Mouse (Mus musculus) midbrain, embryonic 16.5 days (tissue): Measurements from ENCODE around the gene Olfr1256. TPM values are rescaled to one million over a fixed set of nuclear protein-coding genes. Genes with fewer than 3 reads are reported as not detected.

Experiments used
- polyA plus RNA-seq: library from polyadenylated mRNA; unstranded; fragments of >200 nt; fragmentation: Nextera tagmentation; extraction: Ambion mirVana; gene quantifications from 2 replicates; pipeline ENCODE4 v1.2.1, GENCODE M21; 2015

Olfr1256 gene
- polyA plus RNA-seq, 1 experiment from 2014 or later: not detected

Other genes with a start within 250 kb of the Olfr1256 start
- not detected in 2 replicates for gene Olfr1246, start 248.4 kb downstream of the Olfr1256 start, polyA plus RNA-seq
- gene Olfr1247, start 227.4 kb downstream of the Olfr1256 start, polyA plus RNA-seq: not detected in 2 replicates
- gene Olfr1248, start 223.3 kb downstream of the Olfr1256 start, polyA plus RNA-seq: not detected in 2 replicates
- gene Olfr1249, start 206.6 kb downstream of the Olfr1256 start, polyA plus RNA-seq: not detected in 2 replicates
- gene Olfr1250, start 180.1 kb downstream of the Olfr1256 start, polyA plus RNA-seq: not detected in 2 replicates
- not detected in 2 replicates for gene Olfr1251, start 169.6 kb downstream of the Olfr1256 start, polyA plus RNA-seq
- not detected in 2 replicates for gene Olfr1252, start 116.5 kb downstream of the Olfr1256 start, polyA plus RNA-seq
- not detected in 2 replicates for gene Olfr1253, start 84.5 kb downstream of the Olfr1256 start, polyA plus RNA-seq
- gene Olfr1254, start 47.9 kb downstream of the Olfr1256 start, polyA plus RNA-seq: not detected in 2 replicates
- gene Olfr1255, start 29.5 kb downstream of the Olfr1256 start, polyA plus RNA-seq: not detected in 2 replicates
- not detected in 2 replicates for gene Olfr48, start 6.7 kb upstream of the Olfr1256 start, polyA plus RNA-seq
- gene Olfr1257, start 36.9 kb upstream of the Olfr1256 start, polyA plus RNA-seq: not detected in 2 replicates
- gene Olfr1258, start 85.8 kb upstream of the Olfr1256 start, polyA plus RNA-seq: not detected in 2 replicates
- not detected in 2 replicates for gene Olfr1259, start 107.1 kb upstream of the Olfr1256 start, polyA plus RNA-seq
- gene Olfr1260, start 132.8 kb upstream of the Olfr1256 start, polyA plus RNA-seq: not detected in 2 replicates
- gene Olfr1261, start 149.7 kb upstream of the Olfr1256 start, polyA plus RNA-seq: not detected in 2 replicates
- gene Olfr1262, start 158.6 kb upstream of the Olfr1256 start, polyA plus RNA-seq: not detected in 2 replicates
- gene Olfr1263, start 170.6 kb upstream of the Olfr1256 start, polyA plus RNA-seq: not detected in 2 replicates
- gene Olfr1264, start 184.0 kb upstream of the Olfr1256 start, polyA plus RNA-seq: not detected in 2 replicates
- gene Olfr1265, start 193.8 kb upstream of the Olfr1256 start, polyA plus RNA-seq: not detected in 2 replicates
- not detected in 2 replicates for gene Olfr140, start 222.0 kb upstream of the Olfr1256 start, polyA plus RNA-seq